ENCODE assay signal across 8 mouse cellular contexts in the genomic region with DNA sequence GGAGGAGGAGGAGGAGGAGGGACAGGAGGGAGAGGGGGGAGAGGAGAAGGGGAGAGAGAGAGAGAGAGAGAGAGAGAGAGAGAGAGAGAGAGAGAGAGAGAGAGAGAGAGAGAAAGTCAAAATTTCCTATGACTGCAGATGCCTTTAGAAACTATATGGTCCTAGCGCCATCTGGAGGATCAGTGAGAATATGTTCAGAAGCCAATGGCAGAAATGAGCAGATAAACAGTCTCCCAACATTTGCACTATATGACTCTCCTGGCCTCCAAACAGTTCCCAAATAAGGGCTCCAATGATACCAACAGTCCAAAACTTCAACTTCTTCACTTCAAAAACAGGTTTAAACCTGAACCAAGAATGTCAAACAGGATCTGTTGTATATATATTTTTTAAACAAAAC.
DNase-seq lines count a peak whose midpoint lies in the region; ATAC-seq and TF ChIP-seq lines count a peak whose summit lies in the region.

No protein-coding gene starts in this region.

- no peak overlapping the region for H3K4me2 ChIP-seq in heart, embryonic 11.5 days
- H3K4me2 ChIP-seq in forebrain, postnatal 0 days (ENCODE audit: low read depth), result no peak overlapping the region
- no peak overlapping the region for H3K4me2 ChIP-seq in lung, postnatal 0 days (replicated peaks; ENCODE audit: low read depth, low read length)

- no peaks in the 10 kb centered on the region for H3K79me2 ChIP-seq in heart, adult 2 months (replicated peaks; ENCODE audit: control insufficient read depth, insufficient read depth, low read length)

- ATAC-seq in heart, embryonic 11.5 days (replicated peaks; ENCODE audit: insufficient number of reproducible peaks, low FRiP score, low TSS enrichment), result no peak
- peak; percentile 77 for ATAC-seq in forebrain, postnatal 0 days
- ATAC-seq in lung, postnatal 0 days, result no peak

- H3K9ac ChIP-seq in heart, adult 2 months (ENCODE audit: low read depth, low read length), result no peak overlapping the region
- H3K9ac ChIP-seq in heart, embryonic 11.5 days (ENCODE audit: low read depth, low read length), result no peak overlapping the region
- H3K9ac ChIP-seq in forebrain, postnatal 0 days, result no peak overlapping the region
- no peak overlapping the region for H3K9ac ChIP-seq in lung, postnatal 0 days (replicated peaks; ENCODE audit: low read depth)

- DNase-seq in heart, adult 2 months, result no peak
- peak; percentile 48 for DNase-seq in 416B (ENCODE audit: low read depth)
- peak; percentile 90 for DNase-seq in brain, adult 2 months (ENCODE audit: low read depth, low spot score)
- peak; percentile 83 for DNase-seq in forebrain, postnatal 0 days
- DNase-seq in lung, postnatal 0 days (ENCODE audit: low spot score), result peak; percentile 57
- DNase-seq in thymus, postnatal 10 days (ENCODE audit: low spot score in 2 of 2), result no peak
- no peak for DNase-seq in thymus, adult 18-20 months

- H3K9me3 ChIP-seq in heart, embryonic 11.5 days (replicated peaks; ENCODE audit: control insufficient read depth, low read length), result no peaks in the 10 kb centered on the region
- H3K9me3 ChIP-seq in forebrain, postnatal 0 days (ENCODE audit: low read length), result no peaks in the 10 kb centered on the region
- H3K9me3 ChIP-seq in lung, postnatal 0 days (ENCODE audit: low read length), result no peaks in the 10 kb centered on the region

- peak; percentile 65 for TF ChIP-seq CTCF in heart, adult 2 months (IDR thresholded peaks at IDR 0.05)
- TF ChIP-seq CTCF in forebrain, postnatal 0 days (IDR thresholded peaks at IDR 0.05; ENCODE audit: low read depth), result peak; percentile 87
- peak; percentile 73 for TF ChIP-seq CTCF in lung, postnatal 0 days (IDR thresholded peaks at IDR 0.05)

- intact Hi-C loops in heart, adult 2 months (cut with DNase I), result loop anchor here (2.0 to 5.0 kb wide), 4 partner anchors 494 to 1165 kb away; partner anchors contain the start of gene Krtap28-13

- H3K36me3 ChIP-seq in heart, adult 2 months (ENCODE audit: control insufficient read depth, insufficient read depth, low read length), result no peaks in the 10 kb centered on the region
- no peaks in the 10 kb centered on the region for H3K36me3 ChIP-seq in heart, embryonic 11.5 days (ENCODE audit: control insufficient read depth, insufficient read depth, low read length)
- no peaks in the 10 kb centered on the region for H3K36me3 ChIP-seq in forebrain, postnatal 0 days (ENCODE audit: insufficient read depth)
- no peaks in the 10 kb centered on the region for H3K36me3 ChIP-seq in lung, postnatal 0 days (ENCODE audit: insufficient read depth, low read length)

- H3K27me3 ChIP-seq in heart, adult 2 months (ENCODE audit: control insufficient read depth, insufficient read depth, low read length), result no peaks in the 10 kb centered on the region
- no peaks in the 10 kb centered on the region for H3K27me3 ChIP-seq in heart, embryonic 11.5 days (ENCODE audit: control insufficient read depth, insufficient read depth, low read length)
- H3K27me3 ChIP-seq in forebrain, postnatal 0 days (ENCODE audit: insufficient read depth, low read length), result no peaks in the 10 kb centered on the region
- no peaks in the 10 kb centered on the region for H3K27me3 ChIP-seq in lung, postnatal 0 days (replicated peaks; ENCODE audit: insufficient read depth, low read length)

- H3K4me1 ChIP-seq in heart, adult 2 months (ENCODE audit: control insufficient read depth, insufficient read depth, low read length), result no peaks in the 10 kb centered on the region
- H3K4me1 ChIP-seq in heart, embryonic 11.5 days (ENCODE audit: control insufficient read depth, insufficient read depth, low read length), result no peaks in the 10 kb centered on the region
- no peaks in the 10 kb centered on the region for H3K4me1 ChIP-seq in forebrain, postnatal 0 days (ENCODE audit: insufficient read depth)
- no peaks in the 10 kb centered on the region for H3K4me1 ChIP-seq in lung, postnatal 0 days (ENCODE audit: insufficient read depth, low read depth, low read length)

- TF ChIP-seq POLR2A in heart, adult 2 months (IDR thresholded peaks at IDR 0.05; ENCODE audit: insufficient read depth, low read depth, low read length), result no peak

- WGBS in heart, adult 2 months, result 0% methylated on average over 1 of the region's 1 CpGs
- WGBS in heart, embryonic 11.5 days (ENCODE audit: insufficient replicate concordance), result 0% methylated on average over 1 of the region's 1 CpGs
- WGBS in forebrain, postnatal 0 days, result 0% methylated on average over 1 of the region's 1 CpGs
- 0% methylated on average over 1 of the region's 1 CpGs for WGBS in lung, postnatal 0 days

- TF ChIP-seq EP300 in heart, adult 2 months (IDR thresholded peaks at IDR 0.05; ENCODE audit: insufficient read depth, low read depth, low read length), result no peak
- no peak for TF ChIP-seq EP300 in lung, postnatal 0 days (IDR thresholded peaks at IDR 0.05)

- H3K27ac ChIP-seq in heart, adult 2 months, result no peak overlapping the region
- H3K27ac ChIP-seq in heart, embryonic 11.5 days (ENCODE audit: low read depth, low read length), result no peak overlapping the region
- no peak overlapping the region for H3K27ac ChIP-seq in forebrain, postnatal 0 days (ENCODE audit: low read depth, low read length)
- no peak overlapping the region for H3K27ac ChIP-seq in lung, postnatal 0 days (ENCODE audit: low read length)

- H3K4me3 ChIP-seq in heart, adult 2 months, result no peak overlapping the region
- H3K4me3 ChIP-seq in heart, embryonic 11.5 days (ENCODE audit: low read depth, low read length), result no peak overlapping the region
- no peak overlapping the region for H3K4me3 ChIP-seq in forebrain, postnatal 0 days (ENCODE audit: low read depth, low read length)
- H3K4me3 ChIP-seq in lung, postnatal 0 days (ENCODE audit: low read depth, low read length), result no peak overlapping the region

Comparison
In these comparisons a context has a peak if more than half of its experiments do, and no peak if none do; other contexts are left out.
1. DNase-seq: peak in 416B (single experiment), brain, adult 2 months (single experiment), forebrain, postnatal 0 days (single experiment) and lung, postnatal 0 days (single experiment); none in heart, adult 2 months (0 of 2), thymus, postnatal 10 days (0 of 2) and thymus, adult 18-20 months (0 of 2).
2. Peak in every context shown above with its lines, with median percentiles within 50 percentile points of each other: CTCF ChIP-seq.